Mouse (Mus musculus) large intestine, adult 2 months (tissue): ENCODE measurements around the gene Krtap5-3. TPM values are rescaled to one million over a fixed set of nuclear protein-coding genes. Genes with fewer than 3 reads are reported as not detected.
A peak's percentile ranks its signal among the peaks of the same experiment; 100 is the strongest.

Experiments used
- DNase-seq: peaks from one replicate; pipeline ENCODE4 v3.0.0-alpha.2; 2012; ENCODE audit warnings: low read depth, low spot score
- WGBS: fragments of 180-500 bp; shearing (Covaris S2); methylation state at CpG from one replicate; pipeline ENCODE4 v1.1.7; 2018; 5-methylcytosine and 5-hydroxymethylcytosine counted together
- polyA plus RNA-seq: library from polyadenylated mRNA; depleted of rRNA; stranded (reverse); fragments of >200 nt; gene quantifications from 2 replicates; pipeline ENCODE4 v1.2.3, GENCODE M21; 2012; rRNA removed

Gene Krtap5-3
- polyA plus RNA-seq, 1 experiment, result 0.42 TPM

GRCm38 (mm10) chr7:142249824-142250223, 48.7 kb downstream of the Krtap5-3 start:
- 0% methylated on average over 1 of the region's 1 CpGs for WGBS

More at GRCm38 (mm10) chr7:142249824-142250223, 48.7 kb downstream of the Krtap5-3 start:
- peak; percentile 24 for DNase-seq

Other genes starting within 250 kb of the Krtap5-3 start
- gene Mob2, start 140.3 kb upstream of the Krtap5-3 start, polyA plus RNA-seq, result 52.5 and 62.4 TPM in 2 replicates
- gene Dusp8, start 105.5 kb upstream of the Krtap5-3 start, polyA plus RNA-seq, result 8.1 and 12.5 TPM in 2 replicates
- gene Gm45618, start 80.6 kb upstream of the Krtap5-3 start, polyA plus RNA-seq, result not detected in 2 replicates
- gene Gm39115, start 65.3 kb upstream of the Krtap5-3 start, polyA plus RNA-seq, result not detected in 2 replicates
- gene Gm45337, start 56.8 kb upstream of the Krtap5-3 start, polyA plus RNA-seq, result not detected in 2 replicates
- gene Gm29735, start 44.3 kb upstream of the Krtap5-3 start, polyA plus RNA-seq, result not detected in 2 replicates
- gene Gm4553, start 35.6 kb upstream of the Krtap5-3 start, polyA plus RNA-seq, result not detected in 2 replicates
- not detected in 2 replicates for gene Krtap5-2, start 25.4 kb upstream of the Krtap5-3 start, polyA plus RNA-seq
- not detected in 2 replicates for gene Gm10153, start 11.0 kb upstream of the Krtap5-3 start, polyA plus RNA-seq
- gene Gm7579, start 10.5 kb downstream of the Krtap5-3 start, polyA plus RNA-seq, result not detected in 2 replicates
- not detected in 2 replicates for gene Krtap5-5, start 28.6 kb downstream of the Krtap5-3 start, polyA plus RNA-seq
- gene Gm40460, start 39.7 kb downstream of the Krtap5-3 start, polyA plus RNA-seq, result not detected in 2 replicates
- not detected in 2 replicates for gene Gm2431, start 57.0 kb downstream of the Krtap5-3 start, polyA plus RNA-seq
- gene Gm4559, start 73.0 kb downstream of the Krtap5-3 start, polyA plus RNA-seq, result not detected in 2 replicates
- not detected in 2 replicates for gene Krtap5-1, start 95.8 kb downstream of the Krtap5-3 start, polyA plus RNA-seq
- not detected in 2 replicates for gene Krtap5-4, start 102.2 kb downstream of the Krtap5-3 start, polyA plus RNA-seq
- gene Ifitm10, start 172.4 kb downstream of the Krtap5-3 start, polyA plus RNA-seq, result 1.1 and 1.3 TPM in 2 replicates
- not detected in 2 replicates for gene Gm49369, start 181.3 kb downstream of the Krtap5-3 start, polyA plus RNA-seq
- 308 and 344 TPM in 2 replicates for gene Ctsd, start 186.7 kb downstream of the Krtap5-3 start, polyA plus RNA-seq
- gene Syt8, start 233.5 kb downstream of the Krtap5-3 start, polyA plus RNA-seq, result 0.46 and 0.91 TPM in 2 replicates
- 0.19 and 1.9 TPM in 2 replicates for gene Tnni2, start 240.4 kb downstream of the Krtap5-3 start, polyA plus RNA-seq